Mouse (Mus musculus) intestine, embryonic 14.5 days (tissue): Measurements from ENCODE around the gene Zbtb7b. TPM values are rescaled to one million over a fixed set of nuclear protein-coding genes. Genes with fewer than 3 reads are reported as not detected.

ENCODE experiments used
- ATAC-seq: fragments of 200-750 bp; cut with Nextera tagmentation; replicated peaks from 2 replicates; pipeline ENCODE4 v1.8.0; 2017; ENCODE audit warnings: low read depth, moderate number of reproducible peaks, moderate TSS enrichment, moderate library complexity; ENCODE audit not compliant: low FRiP score, low TSS enrichment
- DNase-seq: peaks from one replicate; pipeline ENCODE4 v3.0.0-alpha.2; 2018; ENCODE audit warnings: low spot score
- H3K27ac ChIP-seq: fragments of 300-500 bp; sonication (generic); 2 replicates; pipeline ENCODE4 v1.5.1; 2014; ENCODE audit warnings: low read depth, mild to moderate bottlenecking, control low read depth
- H3K27me3 ChIP-seq: fragments of 300-500 bp; sonication (generic); replicated peaks from 2 replicates; pipeline ENCODE4 v1.6.1; 2014; ENCODE audit warnings: low read length, control low read depth; ENCODE audit not compliant: control insufficient read depth, insufficient read depth
- H3K36me3 ChIP-seq: fragments of 300-500 bp; sonication (generic); 2 replicates; pipeline ENCODE4 v1.6.1; 2014; ENCODE audit warnings: low read length, control low read depth; ENCODE audit not compliant: control insufficient read depth, insufficient read depth
- H3K4me1 ChIP-seq: fragments of 300-500 bp; sonication (generic); replicated peaks from 2 replicates; pipeline ENCODE4 v1.6.1; 2014; ENCODE audit warnings: low read length, control low read depth, mixed read lengths; ENCODE audit not compliant: control insufficient read depth, insufficient read depth
- H3K4me2 ChIP-seq: fragments of 300-500 bp; sonication (generic); 2 replicates; pipeline ENCODE4 v1.6.1; 2014; ENCODE audit warnings: low read length
- H3K4me3 ChIP-seq: fragments of 300-500 bp; sonication (generic); 2 replicates; pipeline ENCODE4 v1.5.1; 2014; ENCODE audit warnings: low read depth, low read length, control low read depth, mixed read lengths
- H3K9ac ChIP-seq: fragments of 300-500 bp; sonication (generic); 2 replicates; pipeline ENCODE4 v1.6.1; 2014; ENCODE audit warnings: mild to moderate bottlenecking, low read length
- H3K9me3 ChIP-seq: fragments of 300-500 bp; sonication (generic); 2 replicates; pipeline ENCODE4 v1.6.1; 2016; ENCODE audit warnings: low read length, control low read depth; ENCODE audit not compliant: control insufficient read depth
- WGBS: fragments of 180-500 bp; shearing (Covaris S2); extraction: QIAGEN DNeasy Blood & Tissue Kit; methylation state at CpG from one replicate; pipeline ENCODE4 v1.1.7; 2014; 5-methylcytosine and 5-hydroxymethylcytosine counted together
- polyA plus RNA-seq: library from polyadenylated mRNA; unstranded; fragments of >200 nt; fragmentation: Nextera tagmentation; extraction: Ambion mirVana; gene quantifications from 2 replicates; pipeline ENCODE4 v1.2.1, GENCODE M21; 2014

The Zbtb7b gene
- polyA plus RNA-seq, 1 experiment from 2014 or later, result 4.7 TPM

DNA sequence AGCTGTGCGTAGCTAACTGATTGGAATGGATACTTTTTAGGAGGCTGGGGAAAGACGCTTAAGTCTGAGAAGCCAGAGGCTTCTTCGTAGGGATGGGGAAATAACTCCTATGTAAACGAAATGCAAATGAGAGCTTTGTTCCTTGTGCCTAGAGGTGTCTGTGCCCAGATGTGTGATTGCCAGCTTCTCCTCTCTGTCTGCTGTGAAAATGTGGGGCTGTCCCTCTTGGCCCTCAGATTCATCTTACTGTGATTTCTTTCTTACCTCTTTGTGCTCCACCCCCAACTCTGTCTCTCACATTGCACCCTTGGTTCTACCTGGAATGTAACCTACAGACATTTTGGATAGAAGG lies 2.1 kb upstream of the Zbtb7b start:
- H3K4me2 ChIP-seq, result peak overlapping the region; percentile 99
- DNase-seq, result no peak
- H3K9ac ChIP-seq, result no peak overlapping the region
- no peaks in the 10 kb centered on the region for H3K36me3 ChIP-seq
- peak overlapping the region; percentile 59 for H3K4me3 ChIP-seq
- H3K27ac ChIP-seq, result no peak overlapping the region
- WGBS, result 0% methylated on average over 4 of the region's 4 CpGs
- H3K27me3 ChIP-seq, result no peaks in the 10 kb centered on the region
- H3K9me3 ChIP-seq, result no peaks in the 10 kb centered on the region
- no peak for ATAC-seq
- peaks cover 15% of the 10 kb centered on the region; the same call in 1 of the 2 replicates for H3K4me1 ChIP-seq

DNA sequence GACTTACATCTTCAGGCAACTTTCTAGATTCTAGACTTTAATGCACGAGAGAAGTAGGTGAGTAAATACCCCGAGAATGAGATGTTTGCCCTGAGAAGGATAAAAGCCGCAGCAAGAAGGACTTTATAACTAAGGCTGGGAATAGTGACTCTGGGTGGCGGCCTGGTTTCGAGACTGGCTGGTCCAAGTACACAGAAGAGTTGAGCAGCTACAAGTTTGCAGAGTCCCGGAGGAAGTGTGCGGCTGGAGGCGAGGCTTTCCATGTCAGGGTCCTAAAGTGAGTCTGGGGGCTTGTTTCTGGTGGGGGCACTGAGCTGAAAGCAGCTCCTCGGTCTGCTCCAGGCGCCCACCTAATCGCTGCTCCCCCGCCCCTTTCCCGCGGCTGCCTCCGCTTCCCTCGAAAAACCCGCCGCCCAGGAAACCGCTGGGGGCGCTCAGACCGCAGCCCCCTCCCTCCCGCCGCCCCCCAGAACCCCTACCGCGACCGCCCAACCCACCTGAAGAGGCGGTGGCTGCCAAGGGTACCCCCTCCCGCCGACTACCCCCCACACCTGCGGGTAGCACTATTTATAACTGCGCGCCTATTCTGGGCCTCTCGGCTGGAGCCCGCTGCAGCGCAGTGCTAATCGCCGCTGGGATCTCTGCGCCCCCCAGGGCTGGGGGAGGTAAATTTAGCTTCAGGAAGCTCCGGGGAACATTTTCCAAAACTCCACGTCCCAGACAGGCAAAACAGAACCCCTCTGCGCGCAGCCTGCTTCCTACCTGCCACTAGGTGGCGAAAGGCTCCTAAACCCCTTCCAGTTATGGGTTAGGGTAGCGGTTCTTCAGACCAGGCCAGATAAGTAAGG lies 1.5 kb upstream of the Zbtb7b start:
- H3K36me3 ChIP-seq, result no peaks in the 10 kb centered on the region
- no peaks in the 10 kb centered on the region for H3K27me3 ChIP-seq
- DNase-seq (peak; percentile 85), ATAC-seq (no peak)
- WGBS, result under 1% methylated on average over 43 of the region's 44 CpGs
- peaks cover 21% of the 10 kb centered on the region for H3K4me1 ChIP-seq
- H3K27ac ChIP-seq, result peak overlapping the region; percentile 14; the same call in 1 of the 2 replicates
- H3K9me3 ChIP-seq, result no peaks in the 10 kb centered on the region
- H3K4me3 ChIP-seq, result peak overlapping the region; percentile 59
- H3K9ac ChIP-seq, result peak overlapping the region; percentile 37
- H3K4me2 ChIP-seq, result peak overlapping the region; percentile 99

DNA sequence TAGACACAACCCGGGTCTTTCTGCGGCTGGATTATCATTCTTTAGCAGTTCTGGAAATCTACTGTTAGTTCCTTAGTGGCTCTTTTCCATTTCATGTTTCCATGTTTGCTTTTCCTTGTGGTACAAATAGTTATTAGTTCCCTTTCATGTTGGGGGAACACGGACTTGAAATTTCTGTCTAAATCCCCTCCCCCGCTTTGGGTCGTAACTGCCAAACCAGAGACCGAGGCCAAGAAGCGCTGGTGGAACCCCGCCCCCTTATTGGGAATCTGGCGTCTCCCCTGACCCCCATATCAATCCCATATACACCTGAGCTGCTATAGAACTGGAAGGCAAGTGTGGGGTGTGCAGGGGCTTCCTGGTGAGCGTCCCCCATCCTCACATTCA lies 836 bp upstream of the Zbtb7b start:
- Histone ChIP-seq H3K27me3 (no peaks in the 10 kb centered on the region), H3K9me3 (no peaks in the 10 kb centered on the region), H3K4me3 (peak overlapping the region; percentile 59), H3K9ac (peak overlapping the region; percentile 37), H3K4me1 (peaks cover 21% of the 10 kb centered on the region), H3K4me2 (peak overlapping the region; percentile 99), H3K36me3 (no peaks in the 10 kb centered on the region), H3K27ac (peak overlapping the region; percentile 83)
- no peak for ATAC-seq
- WGBS, result 3% methylated on average over 10 of the region's 10 CpGs
- DNase-seq, result no peak

DNA sequence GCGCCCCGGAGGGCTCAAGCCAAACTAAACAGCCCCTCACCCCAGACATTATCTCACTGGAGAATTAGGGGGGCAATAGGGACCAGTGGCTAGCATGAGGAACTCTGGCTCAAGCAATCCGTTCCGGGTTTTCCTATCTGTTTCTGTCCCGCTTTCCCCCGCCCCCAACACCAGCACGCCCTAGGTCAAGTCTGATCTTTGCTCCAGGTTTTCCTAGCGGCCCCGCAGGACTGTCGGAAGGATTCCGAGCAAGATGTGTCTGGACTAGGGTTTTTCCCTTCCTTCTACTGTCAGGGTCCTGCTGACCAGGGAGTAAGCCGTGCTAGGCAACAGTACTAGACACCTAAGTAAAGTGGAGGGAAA lies 299 bp upstream of the Zbtb7b start:
- peak; percentile 45 for ATAC-seq
- H3K4me3 ChIP-seq, result peak overlapping the region; percentile 59
- peak; percentile 89 for DNase-seq
- no peaks in the 10 kb centered on the region for H3K9me3 ChIP-seq
- peaks cover 25% of the 10 kb centered on the region for H3K4me1 ChIP-seq
- peak overlapping the region; percentile 51 for H3K9ac ChIP-seq
- WGBS, result 0% methylated on average over 11 of the region's 12 CpGs
- no peaks in the 10 kb centered on the region for H3K36me3 ChIP-seq
- peak overlapping the region; percentile 99 for H3K4me2 ChIP-seq
- no peaks in the 10 kb centered on the region for H3K27me3 ChIP-seq
- peak overlapping the region; percentile 83 for H3K27ac ChIP-seq

DNA sequence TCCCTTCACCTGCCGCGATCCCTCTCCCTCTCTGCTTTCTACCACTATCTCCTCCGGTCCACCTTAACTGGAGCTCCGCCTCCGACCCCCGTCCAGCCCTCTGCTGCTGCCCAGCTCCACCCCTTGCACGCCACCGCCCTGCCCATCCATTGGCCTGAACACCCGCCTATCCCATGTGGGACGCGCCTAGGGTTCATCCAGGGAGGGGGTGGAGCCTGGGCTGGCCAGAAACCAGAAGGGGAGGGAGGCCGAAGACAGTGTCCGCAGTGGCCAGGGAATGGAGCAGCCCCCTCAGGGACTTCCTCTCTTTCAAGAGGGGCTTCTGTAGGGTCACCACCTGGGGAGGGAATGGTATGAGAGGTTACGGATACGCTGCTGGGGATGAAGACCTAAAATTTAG lies 971 bp downstream of the Zbtb7b start:
- Histone ChIP-seq H3K9ac (peak overlapping the region; percentile 51), H3K4me1 (peaks cover 29% of the 10 kb centered on the region), H3K9me3 (no peaks in the 10 kb centered on the region), H3K27ac (peak overlapping the region; percentile 83), H3K27me3 (no peaks in the 10 kb centered on the region), H3K4me2 (peak overlapping the region; percentile 99), H3K36me3 (no peaks in the 10 kb centered on the region), H3K4me3 (peak overlapping the region; percentile 59)
- ATAC-seq (peak; percentile 86), DNase-seq (peak; percentile 96)
- whole genome bisulfite sequencing, result under 1% methylated on average over 15 of the region's 15 CpGs

DNA sequence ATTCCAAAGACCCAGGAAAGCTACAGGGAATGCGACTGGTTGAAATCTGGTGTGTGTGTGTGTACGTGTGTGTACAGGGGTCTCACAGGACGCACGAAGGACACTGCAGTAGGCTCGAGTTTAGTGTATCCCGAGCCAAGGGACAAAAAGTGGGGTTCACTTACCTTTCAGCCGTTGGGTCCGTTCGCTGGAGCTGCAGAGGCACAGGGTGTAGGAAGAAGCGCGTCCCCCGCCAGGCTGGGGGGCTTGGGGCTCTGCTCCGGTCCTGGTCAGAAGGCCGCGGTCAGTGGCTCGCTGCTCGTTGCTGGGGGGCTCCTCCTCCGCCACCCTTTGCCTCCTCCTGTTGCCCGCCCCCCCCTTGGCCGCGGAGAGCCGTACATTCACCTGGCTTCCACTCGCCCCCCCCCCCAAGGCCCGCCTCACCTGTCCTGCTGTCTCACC lies 1.7 kb downstream of the Zbtb7b start:
- H3K36me3 ChIP-seq, result no peaks in the 10 kb centered on the region
- no peaks in the 10 kb centered on the region for H3K9me3 ChIP-seq
- peak overlapping the region; percentile 56 for H3K9ac ChIP-seq
- under 1% methylated on average over 23 of the region's 24 CpGs for WGBS
- H3K27ac ChIP-seq, result peak overlapping the region; percentile 65
- H3K27me3 ChIP-seq, result no peaks in the 10 kb centered on the region
- ATAC-seq, result no peak
- peaks cover 29% of the 10 kb centered on the region for H3K4me1 ChIP-seq
- DNase-seq, result peak; percentile 73
- peak overlapping the region; percentile 59 for H3K4me3 ChIP-seq
- H3K4me2 ChIP-seq, result peak overlapping the region; percentile 99

DNA sequence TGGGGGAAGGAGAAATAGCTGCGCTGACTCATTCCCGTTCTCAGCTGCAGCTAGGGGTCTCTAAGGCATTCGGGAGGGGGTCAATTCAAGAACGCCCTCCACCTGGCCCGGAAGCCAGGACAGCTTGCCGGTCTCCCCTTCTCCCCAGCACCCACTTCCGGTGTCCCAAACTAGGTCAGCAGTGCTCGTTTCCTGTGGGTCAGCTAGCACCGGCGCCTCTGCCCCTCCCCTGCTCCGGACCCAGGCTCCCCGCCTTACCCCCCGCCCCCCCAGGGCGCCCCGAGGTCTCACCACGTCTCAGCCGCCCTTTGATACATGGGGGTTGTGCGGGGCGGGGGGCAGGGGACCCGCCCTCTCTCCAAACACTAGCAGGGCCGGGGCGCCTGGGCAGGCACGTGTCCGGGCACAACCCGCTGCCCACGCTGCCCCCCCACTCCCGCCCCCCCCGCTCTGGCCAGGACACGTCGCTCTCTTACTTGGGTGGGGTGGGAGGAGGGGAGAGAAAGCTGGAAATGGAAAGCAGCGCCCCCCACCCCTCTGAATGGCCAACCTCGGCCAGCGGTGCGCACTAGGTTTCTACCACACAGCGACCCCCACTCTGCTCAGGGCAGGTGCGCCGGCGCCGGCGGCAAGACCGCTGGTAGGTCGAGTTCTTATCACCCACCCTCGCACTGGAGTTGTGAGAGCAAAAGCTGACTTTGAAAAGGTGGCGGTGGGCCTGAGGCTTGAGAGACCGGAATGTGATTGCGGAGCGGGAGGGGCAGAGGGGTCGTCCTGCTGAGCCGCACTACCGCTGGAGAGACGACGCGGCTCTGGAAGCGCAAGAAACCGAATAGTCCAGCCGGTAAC lies 2.7 kb downstream of the Zbtb7b start:
- H3K27ac ChIP-seq, result peak overlapping the region; percentile 65; the same call in 1 of the 2 replicates
- DNase-seq, result peak; percentile 72
- H3K4me1 ChIP-seq, result peaks cover 33% of the 10 kb centered on the region
- H3K9ac ChIP-seq, result peak overlapping the region; percentile 56
- WGBS, result under 1% methylated on average over 56 of the region's 56 CpGs
- peak overlapping the region; percentile 59 for H3K4me3 ChIP-seq
- no peak for ATAC-seq
- no peaks in the 10 kb centered on the region for H3K36me3 ChIP-seq
- H3K4me2 ChIP-seq, result peak overlapping the region; percentile 99
- H3K27me3 ChIP-seq, result no peaks in the 10 kb centered on the region
- H3K9me3 ChIP-seq, result no peaks in the 10 kb centered on the region

DNA sequence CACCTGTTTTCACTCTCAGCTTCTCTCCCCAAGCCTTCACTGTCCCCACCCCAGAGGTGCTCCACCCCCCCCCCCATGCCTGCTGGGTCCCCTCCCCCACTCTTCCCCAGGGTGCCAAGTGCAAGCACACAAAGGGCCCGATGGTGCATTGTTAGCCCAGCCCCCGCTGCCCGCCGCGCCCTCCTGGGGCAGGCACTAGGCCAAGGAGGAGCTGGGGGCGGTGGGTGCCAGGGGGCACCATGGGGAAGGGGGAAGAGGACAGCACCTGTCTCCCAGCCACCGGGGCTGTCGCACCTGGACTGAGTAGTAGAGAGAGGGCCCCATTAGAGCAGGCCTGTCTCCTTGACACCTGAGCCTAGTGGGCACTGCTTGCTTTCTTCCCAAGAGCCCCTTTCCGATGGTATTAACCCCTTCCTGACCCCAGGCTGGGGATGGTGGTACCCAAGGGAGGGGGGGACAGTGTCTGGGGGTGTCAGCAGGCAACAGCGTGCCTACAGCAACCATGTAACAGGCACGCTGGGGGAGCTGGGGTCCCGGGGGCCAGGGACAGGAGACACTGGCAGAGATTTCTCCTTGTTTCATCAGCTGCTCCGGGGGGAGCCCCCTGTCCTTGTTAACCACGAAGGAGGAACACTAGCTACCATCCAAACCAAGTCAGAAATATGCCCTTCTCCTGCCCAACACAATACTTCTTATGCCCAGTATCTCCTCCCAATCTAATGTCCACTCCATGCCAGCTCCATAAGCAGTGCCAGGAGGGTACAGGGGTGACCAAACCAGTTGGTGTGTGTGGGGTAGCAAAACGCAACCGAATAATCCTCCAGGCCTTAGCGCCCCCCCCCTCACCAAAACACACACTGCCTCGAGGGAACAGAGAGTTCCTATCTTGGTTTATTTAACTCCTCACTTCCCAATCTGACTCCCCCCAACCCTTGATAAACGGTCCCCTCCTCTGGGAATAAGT lies 3.6 kb downstream of the Zbtb7b start:
- peaks cover 37% of the 10 kb centered on the region for H3K4me1 ChIP-seq
- ATAC-seq, result no peak

More for the DNA sequence above, 3.6 kb downstream of the Zbtb7b start:
- Histone ChIP-seq H3K27me3 (no peaks in the 10 kb centered on the region), H3K36me3 (no peaks in the 10 kb centered on the region), H3K27ac (peak overlapping the region; percentile 2; the same call in 1 of the 2 replicates), H3K9ac (peak overlapping the region; percentile 56), H3K4me2 (peak overlapping the region; percentile 99), H3K9me3 (no peaks in the 10 kb centered on the region), H3K4me3 (peak overlapping the region; percentile 59)
- WGBS, result 11% methylated on average over 19 of the region's 19 CpGs
- DNase-seq, result peak; percentile 57
